Mouse (Mus musculus): ENCODE measurements around the gene Slco3a1. TPM values are rescaled to one million over a fixed set of nuclear protein-coding genes. Genes with fewer than 3 reads are reported as not detected.

The Slco3a1 gene
- total and polyA plus RNA-seq, 3 experiments = 0.11 TPM; not detected in 2

- TF ChIP-seq TAL1 (conservative IDR thresholded peaks at IDR 0.05; ENCODE audit: low read depth, low read length) = no peak
- no peak for TF ChIP-seq GATA2 (IDR thresholded peaks at IDR 0.05; ENCODE audit: borderline replicate concordance, low read depth, low read length)
- TF ChIP-seq CTCF (IDR thresholded peaks at IDR 0.05; ENCODE audit: low read depth, low read length) = no peak
- TF ChIP-seq POLR2AphosphoS5 (IDR thresholded peaks at IDR 0.05; ENCODE audit: insufficient replicate concordance, low read depth, low read length) = no peak
- TF ChIP-seq GATA1 (IDR thresholded peaks at IDR 0.05; ENCODE audit: borderline replicate concordance, low read length) = no peak
- Histone ChIP-seq H3K4me3 (ENCODE audit: low read depth, low read length) (no peak overlapping the region), H3K9me3 (replicated peaks) (peaks cover 35% of the 10 kb centered on the region), H3K4me1 (ENCODE audit: insufficient read depth, low read depth, low read length) (no peaks in the 10 kb centered on the region), H3K36me3 (replicated peaks) (no peaks in the 10 kb centered on the region), H3K27me3 (ENCODE audit: insufficient read depth, low read length) (no peaks in the 10 kb centered on the region)
- ATAC-seq (ENCODE audit: extremely low read depth, insufficient number of reproducible peaks, low FRiP score, poor library complexity, severe bottlenecking) (no peak), DNase-seq (ENCODE audit: low spot score) (no peak)
These were observed 36.3 kb downstream of the Slco3a1 start for GRCm38 (mm10) chr7:74518255-74518654.

GRCm38 (mm10) chr7:74510676-74511075, 43.9 kb downstream of the Slco3a1 start:
- no peak for DNase-seq (ENCODE audit: low spot score)
- Histone ChIP-seq H3K4me1 (ENCODE audit: insufficient read depth, low read depth, low read length) (no peaks in the 10 kb centered on the region), H3K27me3 (ENCODE audit: insufficient read depth, low read length) (no peaks in the 10 kb centered on the region), H3K36me3 (replicated peaks) (no peaks in the 10 kb centered on the region), H3K9me3 (replicated peaks) (peaks cover 34% of the 10 kb centered on the region), H3K4me3 (ENCODE audit: low read depth, low read length) (no peak overlapping the region)
- ATAC-seq (ENCODE audit: extremely low read depth, insufficient number of reproducible peaks, low FRiP score, poor library complexity, severe bottlenecking) = no peak
- TF ChIP-seq GATA2 (IDR thresholded peaks at IDR 0.05; ENCODE audit: borderline replicate concordance, low read depth, low read length) (no peak), GATA1 (IDR thresholded peaks at IDR 0.05; ENCODE audit: borderline replicate concordance, low read length) (no peak), TAL1 (conservative IDR thresholded peaks at IDR 0.05; ENCODE audit: low read depth, low read length) (no peak), POLR2AphosphoS5 (IDR thresholded peaks at IDR 0.05; ENCODE audit: insufficient replicate concordance, low read depth, low read length) (no peak), CTCF (IDR thresholded peaks at IDR 0.05; ENCODE audit: low read depth, low read length) (no peak)

GRCm38 (mm10) chr7:74508205-74508604, 46.4 kb downstream of the Slco3a1 start:
- DNase-seq (ENCODE audit: low spot score) (no peak), ATAC-seq (ENCODE audit: extremely low read depth, insufficient number of reproducible peaks, low FRiP score, poor library complexity, severe bottlenecking) (no peak)
- Histone ChIP-seq H3K9me3 (replicated peaks) (peaks cover 47% of the 10 kb centered on the region), H3K36me3 (replicated peaks) (no peaks in the 10 kb centered on the region), H3K27me3 (ENCODE audit: insufficient read depth, low read length) (no peaks in the 10 kb centered on the region), H3K4me3 (ENCODE audit: low read depth, low read length) (no peak overlapping the region), H3K4me1 (ENCODE audit: insufficient read depth, low read depth, low read length) (no peaks in the 10 kb centered on the region)
- TF ChIP-seq GATA1 (IDR thresholded peaks at IDR 0.05; ENCODE audit: borderline replicate concordance, low read length) = no peak
- no peak for TF ChIP-seq TAL1 (conservative IDR thresholded peaks at IDR 0.05; ENCODE audit: low read depth, low read length)
- TF ChIP-seq CTCF (IDR thresholded peaks at IDR 0.05; ENCODE audit: low read depth, low read length) = no peak
- TF ChIP-seq POLR2AphosphoS5 (IDR thresholded peaks at IDR 0.05; ENCODE audit: insufficient replicate concordance, low read depth, low read length) = no peak
- TF ChIP-seq GATA2 (IDR thresholded peaks at IDR 0.05; ENCODE audit: borderline replicate concordance, low read depth, low read length) = no peak

- TF ChIP-seq CTCF (IDR thresholded peaks at IDR 0.05; ENCODE audit: low read depth, low read length) (no peak), GATA1 (IDR thresholded peaks at IDR 0.05; ENCODE audit: borderline replicate concordance, low read length) (no peak), POLR2AphosphoS5 (IDR thresholded peaks at IDR 0.05; ENCODE audit: insufficient replicate concordance, low read depth, low read length) (no peak), TAL1 (conservative IDR thresholded peaks at IDR 0.05; ENCODE audit: low read depth, low read length) (no peak), GATA2 (IDR thresholded peaks at IDR 0.05; ENCODE audit: borderline replicate concordance, low read depth, low read length) (no peak)
These were observed 47.7 kb downstream of the Slco3a1 start for GRCm38 (mm10) chr7:74506856-74507255.

GRCm38 (mm10) chr7:74505635-74506034, 48.9 kb downstream of the Slco3a1 start:
- no peak for TF ChIP-seq TAL1 (conservative IDR thresholded peaks at IDR 0.05; ENCODE audit: low read depth, low read length)
- TF ChIP-seq GATA2 (IDR thresholded peaks at IDR 0.05; ENCODE audit: borderline replicate concordance, low read depth, low read length) = no peak
- no peak for TF ChIP-seq POLR2AphosphoS5 (IDR thresholded peaks at IDR 0.05; ENCODE audit: insufficient replicate concordance, low read depth, low read length)
- no peak for TF ChIP-seq CTCF (IDR thresholded peaks at IDR 0.05; ENCODE audit: low read depth, low read length)
- Histone ChIP-seq H3K9me3 (replicated peaks) (peaks cover 57% of the 10 kb centered on the region), H3K4me1 (ENCODE audit: insufficient read depth, low read depth, low read length) (no peaks in the 10 kb centered on the region), H3K36me3 (replicated peaks) (no peaks in the 10 kb centered on the region), H3K4me3 (ENCODE audit: low read depth, low read length) (no peak overlapping the region), H3K27me3 (ENCODE audit: insufficient read depth, low read length) (no peaks in the 10 kb centered on the region)
- ATAC-seq (ENCODE audit: extremely low read depth, insufficient number of reproducible peaks, low FRiP score, poor library complexity, severe bottlenecking) (no peak), DNase-seq (ENCODE audit: low spot score) (no peak)

More at GRCm38 (mm10) chr7:74506856-74507255, 47.7 kb downstream of the Slco3a1 start:
- Histone ChIP-seq H3K36me3 (replicated peaks) (no peaks in the 10 kb centered on the region), H3K27me3 (ENCODE audit: insufficient read depth, low read length) (no peaks in the 10 kb centered on the region), H3K4me3 (ENCODE audit: low read depth, low read length) (no peak overlapping the region), H3K9me3 (replicated peaks) (peaks cover 54% of the 10 kb centered on the region), H3K4me1 (ENCODE audit: insufficient read depth, low read depth, low read length) (no peaks in the 10 kb centered on the region)
- no peak for DNase-seq (ENCODE audit: low spot score)
- no peak for ATAC-seq (ENCODE audit: extremely low read depth, insufficient number of reproducible peaks, low FRiP score, poor library complexity, severe bottlenecking)

GRCm38 (mm10) chr7:74501187-74501586, 53.4 kb downstream of the Slco3a1 start:
- Histone ChIP-seq H3K36me3 (replicated peaks) (no peaks in the 10 kb centered on the region), H3K4me1 (ENCODE audit: insufficient read depth, low read depth, low read length) (no peaks in the 10 kb centered on the region), H3K27me3 (ENCODE audit: insufficient read depth, low read length) (no peaks in the 10 kb centered on the region), H3K9me3 (replicated peaks) (peaks cover 55% of the 10 kb centered on the region), H3K4me3 (ENCODE audit: low read depth, low read length) (no peak overlapping the region)
- no peak for ATAC-seq (ENCODE audit: extremely low read depth, insufficient number of reproducible peaks, low FRiP score, poor library complexity, severe bottlenecking)
- no peak for DNase-seq (ENCODE audit: low spot score)
- no peak for TF ChIP-seq TAL1 (conservative IDR thresholded peaks at IDR 0.05; ENCODE audit: low read depth, low read length)
- no peak for TF ChIP-seq GATA2 (IDR thresholded peaks at IDR 0.05; ENCODE audit: borderline replicate concordance, low read depth, low read length)
- TF ChIP-seq CTCF (IDR thresholded peaks at IDR 0.05; ENCODE audit: low read depth, low read length) = no peak
- no peak for TF ChIP-seq POLR2AphosphoS5 (IDR thresholded peaks at IDR 0.05; ENCODE audit: insufficient replicate concordance, low read depth, low read length)
- TF ChIP-seq GATA1 (IDR thresholded peaks at IDR 0.05; ENCODE audit: borderline replicate concordance, low read length) = no peak
